Mouse (Mus musculus) adrenal gland, postnatal 14 days (tissue): Measurements from ENCODE around the gene Abca1. TPM values are rescaled to one million over a fixed set of nuclear protein-coding genes. Genes with fewer than 3 reads are reported as not detected.
A peak's percentile ranks its signal among the peaks of the same experiment; 100 is the strongest.

ENCODE experiments used
- DNase-seq: peaks from one replicate; pipeline ENCODE4 v3.0.0; 2021; ENCODE audit warnings: mixed read lengths
- total RNA-seq: library from RNA; stranded (reverse); gene quantifications from 2 replicates; pipeline ENCODE4 v1.2.3, GENCODE M21; 2021

The Abca1 gene
- total RNA-seq, 1 experiment from 2014 or later, result 209 TPM

DNA sequence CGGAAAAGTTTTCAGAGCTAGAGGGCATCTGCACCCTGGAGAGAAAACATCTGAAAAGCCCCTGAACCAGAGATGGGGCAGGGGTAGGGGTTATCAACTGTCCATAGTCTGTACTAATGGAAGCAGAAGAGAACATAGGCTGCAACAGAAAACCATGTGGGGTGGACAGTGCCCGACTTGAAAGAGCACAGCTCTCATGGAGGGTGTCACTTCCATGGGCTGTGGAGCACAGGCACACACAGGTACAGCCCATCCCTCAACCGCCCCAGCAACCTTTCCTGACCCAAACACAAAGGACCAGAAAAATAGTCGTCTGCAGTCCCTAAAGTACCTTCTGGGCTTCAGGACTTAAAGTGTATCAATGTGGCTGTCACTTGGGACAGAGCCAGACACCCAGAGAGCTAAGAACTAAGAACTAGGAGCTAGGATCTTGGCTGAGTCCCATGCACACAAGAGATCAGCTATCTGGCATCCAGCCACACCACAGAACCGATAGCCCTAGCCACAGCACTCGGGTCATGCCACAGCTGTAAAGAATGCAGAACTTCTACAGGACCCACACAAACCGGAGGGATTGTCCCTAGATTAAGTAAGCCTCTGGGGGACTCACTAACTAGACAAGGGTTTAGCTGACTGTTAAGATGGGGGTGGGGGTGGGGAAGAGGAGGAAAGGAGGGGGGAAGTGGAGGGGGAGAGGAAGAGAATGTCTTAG, 38.0 kb downstream of the Abca1 start:
- DNase-seq, result peak; percentile 65

DNA sequence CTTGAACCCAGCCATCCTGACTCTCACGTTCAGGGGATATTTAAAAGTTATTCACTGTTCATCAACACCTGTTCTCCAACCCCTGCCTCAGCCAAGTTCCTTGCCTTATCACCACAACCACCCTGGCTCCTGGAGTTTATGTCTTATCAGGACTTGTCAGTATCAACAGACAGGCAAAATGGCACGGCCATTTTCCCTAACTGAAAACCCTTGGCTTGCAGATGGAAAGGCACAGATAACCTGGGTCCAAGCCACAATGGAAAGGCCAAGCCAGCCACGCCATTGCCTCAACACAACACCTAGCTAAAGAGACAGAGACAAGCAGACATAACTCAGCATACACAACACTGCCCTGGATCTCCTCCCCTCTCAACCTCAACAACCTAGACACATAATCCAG, 38.6 kb downstream of the Abca1 start:
- no peak for DNase-seq

DNA sequence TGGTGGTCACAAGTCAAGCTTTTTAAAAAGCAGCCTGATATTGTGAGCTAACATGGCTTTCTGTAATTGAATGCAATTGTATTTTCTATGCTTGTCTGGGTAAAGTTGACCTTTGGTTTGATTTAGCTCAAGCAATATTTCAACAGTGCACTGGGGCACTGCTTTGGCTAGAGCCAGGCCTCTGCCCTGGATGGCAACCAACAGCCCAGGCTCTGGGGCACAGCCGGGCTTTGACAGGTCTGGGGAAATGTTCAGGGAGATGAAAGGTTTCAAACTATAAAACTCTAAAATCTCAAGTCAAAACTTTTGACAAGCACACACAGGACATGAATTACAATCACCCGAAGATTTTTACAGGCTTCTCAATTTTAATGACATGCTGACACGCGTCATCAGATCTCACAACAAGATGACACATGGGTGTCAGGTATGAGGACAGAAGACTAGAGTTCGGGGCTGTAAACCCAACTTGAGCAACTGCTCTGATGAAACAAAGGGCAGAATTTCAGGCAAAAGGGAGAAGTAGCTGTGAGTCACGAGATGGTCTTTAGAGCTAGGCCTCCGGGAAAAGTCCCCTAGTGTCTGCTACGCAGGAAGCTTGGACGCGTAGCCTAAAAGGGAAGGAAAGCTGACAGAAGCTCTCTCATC, 39.5 kb downstream of the Abca1 start:
- DNase-seq, result peak; percentile 66

DNA sequence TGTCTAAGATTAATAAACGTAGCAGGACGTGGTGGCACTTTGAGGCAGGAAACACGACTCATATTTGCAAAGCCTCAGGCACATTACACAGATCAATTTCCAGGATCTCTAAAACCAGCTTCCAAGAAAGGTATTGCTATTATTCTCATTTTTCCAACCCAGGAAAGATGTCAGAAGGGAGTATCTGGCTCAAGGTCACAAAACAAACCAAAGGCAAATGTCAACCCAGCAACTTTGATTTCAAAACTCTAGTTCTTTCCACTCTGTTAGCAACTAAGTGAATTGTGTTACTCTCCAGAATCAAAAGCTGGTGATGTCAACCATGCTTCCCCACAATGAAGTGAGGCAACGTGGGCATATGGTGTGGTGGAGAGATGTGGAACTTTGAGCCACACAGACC, 41.1 kb downstream of the Abca1 start:
- no peak for DNase-seq

DNA sequence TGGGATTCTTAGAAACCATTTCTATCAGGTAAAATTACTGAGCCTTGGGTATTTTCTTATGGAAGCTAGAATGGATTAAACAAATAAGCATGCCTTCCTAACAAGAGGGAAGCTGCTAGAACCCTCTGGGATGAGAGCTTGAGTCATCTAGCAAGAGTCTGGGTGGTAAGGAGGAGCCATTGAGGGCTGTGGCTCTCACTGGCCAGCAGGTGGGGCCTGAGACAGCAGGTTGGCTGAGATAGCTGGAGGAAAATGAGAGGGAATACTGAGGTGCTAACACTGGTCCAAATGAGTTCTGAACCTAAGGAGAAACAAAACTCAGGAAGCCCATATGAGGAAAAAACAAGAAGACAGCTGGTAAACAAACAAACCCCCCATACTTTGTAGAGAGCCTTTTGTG, 42.1 kb downstream of the Abca1 start:
- peak; percentile 43 for DNase-seq

DNA sequence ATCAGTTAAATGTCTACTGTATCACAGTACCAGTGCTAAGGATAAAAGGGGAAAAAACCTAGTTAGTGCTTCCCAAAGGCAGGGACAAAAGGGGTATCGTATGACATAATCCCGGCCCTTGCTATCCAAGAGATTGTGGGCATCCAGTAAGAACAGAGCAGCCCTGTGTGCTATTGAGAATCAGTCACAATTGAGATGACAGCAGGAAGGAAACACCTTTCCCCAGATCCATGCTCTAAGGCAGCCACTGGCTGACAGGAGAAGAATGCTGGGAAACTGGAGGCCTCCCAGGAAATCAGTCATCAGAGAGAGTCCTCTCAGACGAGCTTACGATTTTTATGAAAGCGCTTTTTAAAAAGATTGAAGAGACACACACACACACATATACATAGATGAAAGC, 42.6 kb downstream of the Abca1 start:
- DNase-seq, result peak; percentile 25

DNA sequence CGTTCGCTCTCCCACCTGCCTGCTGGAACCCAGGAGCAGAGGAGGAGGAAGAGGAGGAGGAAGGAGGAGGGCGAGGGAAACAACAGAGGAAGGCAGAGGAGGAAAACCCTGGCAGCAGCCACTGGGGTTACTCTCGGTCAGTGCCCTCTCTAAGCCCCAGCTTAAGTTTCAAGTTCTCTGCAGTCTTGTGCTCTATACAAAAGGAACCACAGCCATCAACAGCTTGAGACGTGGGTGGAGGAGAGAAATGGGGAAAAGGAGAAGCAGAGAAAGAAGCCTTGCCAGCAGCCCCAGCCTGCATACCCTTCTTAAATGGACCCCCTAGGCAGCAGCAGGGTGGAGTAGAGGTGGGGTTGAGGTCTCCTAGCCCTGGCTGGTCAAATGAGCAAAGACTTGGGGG, 43.8 kb downstream of the Abca1 start:
- peak; percentile 37 for DNase-seq

DNA sequence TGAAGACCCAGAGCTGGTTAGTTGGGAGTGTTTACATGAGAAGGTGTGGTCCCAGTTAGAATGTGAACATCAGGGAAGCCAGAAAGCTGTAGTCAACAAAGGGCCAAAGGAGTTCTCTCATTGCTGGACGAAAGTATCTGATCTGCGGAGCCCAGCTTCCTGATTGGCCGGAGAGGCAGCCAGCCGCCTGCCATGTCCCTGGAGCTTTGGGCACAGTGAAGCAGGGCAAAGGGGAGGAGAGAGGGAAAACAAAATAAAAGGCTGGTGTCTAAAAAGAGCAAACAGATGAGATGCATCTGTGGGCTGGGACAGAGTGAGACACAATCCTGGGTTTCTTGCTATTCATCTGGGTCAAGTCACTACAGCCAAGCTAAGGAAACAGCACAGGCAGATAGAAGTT, 44.3 kb downstream of the Abca1 start:
- DNase-seq, result peak; percentile 60

DNA sequence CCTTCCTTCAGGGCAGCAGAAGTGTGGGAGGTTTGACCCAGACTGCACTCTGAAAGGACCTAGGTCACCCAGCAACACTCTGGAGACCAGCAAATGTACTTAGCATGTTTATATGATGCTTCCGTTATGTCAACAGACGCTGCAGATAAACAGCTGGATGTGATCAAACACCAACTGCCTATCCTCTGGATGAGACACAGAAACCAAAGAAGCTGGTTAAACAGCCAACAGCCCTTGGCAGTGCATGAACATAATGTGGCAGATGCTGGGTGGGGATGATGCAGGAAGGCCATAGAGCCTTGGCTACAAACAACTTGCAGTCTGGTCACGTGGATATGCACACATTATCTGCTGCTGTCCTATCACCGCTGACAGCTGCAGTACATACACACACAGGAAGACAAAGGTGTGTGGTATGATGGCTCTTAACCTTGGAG, 47.8 kb downstream of the Abca1 start:
- DNase-seq, result no peak

DNA sequence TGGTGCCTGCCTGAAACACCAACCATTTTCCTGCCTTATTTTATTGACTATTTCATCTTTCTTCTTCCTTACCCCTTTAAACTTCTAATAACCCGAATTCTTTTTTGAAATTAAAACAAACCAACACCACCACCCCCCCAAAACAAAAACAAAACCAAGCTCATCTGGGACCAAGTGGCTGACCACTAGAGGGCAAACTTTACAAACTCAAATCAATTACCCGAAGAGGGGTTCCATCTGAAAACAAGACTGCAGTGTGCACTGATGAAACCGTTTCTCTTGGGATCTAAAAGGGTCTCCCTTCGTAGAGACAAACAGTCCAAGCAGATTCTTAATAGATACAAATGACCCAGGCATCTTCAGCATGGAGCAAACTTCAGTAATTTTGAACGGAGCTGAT, 49.3 kb downstream of the Abca1 start:
- DNase-seq, result no peak

DNA sequence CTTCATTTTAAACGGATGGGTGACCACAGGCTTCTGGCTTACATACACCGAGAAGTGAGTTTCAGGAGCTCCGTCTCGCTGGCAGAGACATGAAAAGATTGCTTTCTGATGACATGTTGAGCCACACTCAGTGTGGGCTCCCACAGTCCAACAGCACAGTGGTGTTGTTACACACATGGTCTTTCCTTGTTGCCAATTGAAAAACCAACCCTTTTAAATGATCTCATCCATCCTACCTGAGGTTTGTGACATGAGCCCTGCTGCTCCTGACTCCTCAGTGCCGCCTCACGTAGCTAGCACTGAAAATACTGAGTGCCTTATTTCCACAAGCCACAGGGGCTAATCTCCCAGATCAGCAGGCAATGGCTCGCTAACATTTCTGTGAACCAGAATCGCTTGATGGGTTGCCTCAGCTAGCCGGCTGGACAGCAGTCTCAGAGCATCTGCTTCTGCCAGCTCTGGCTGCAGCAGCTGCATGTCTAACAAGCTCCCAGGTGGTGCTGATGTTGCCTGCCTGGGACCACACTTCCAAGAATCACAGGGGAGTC, 50.2 kb downstream of the Abca1 start:
- no peak for DNase-seq

DNA sequence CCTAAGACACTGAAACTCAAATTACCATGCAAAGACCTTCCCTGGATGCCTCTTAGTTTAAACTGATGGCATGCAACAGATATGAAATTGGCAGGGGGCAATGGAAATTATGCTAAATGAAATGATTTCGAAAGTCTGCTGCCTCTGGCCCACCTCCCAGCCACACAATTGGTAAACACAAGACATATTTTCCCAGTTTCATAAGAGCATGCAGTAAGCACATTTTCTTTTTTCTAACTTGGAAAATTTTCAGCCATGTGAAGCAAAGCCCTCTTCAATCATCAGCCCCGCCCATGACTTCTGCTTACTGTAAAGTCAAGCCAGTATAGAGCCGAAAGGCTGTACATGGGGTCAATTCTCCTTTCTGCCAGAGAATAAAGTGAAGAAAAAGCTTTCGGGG, 51.5 kb downstream of the Abca1 start:
- peak; percentile 34 for DNase-seq

DNA sequence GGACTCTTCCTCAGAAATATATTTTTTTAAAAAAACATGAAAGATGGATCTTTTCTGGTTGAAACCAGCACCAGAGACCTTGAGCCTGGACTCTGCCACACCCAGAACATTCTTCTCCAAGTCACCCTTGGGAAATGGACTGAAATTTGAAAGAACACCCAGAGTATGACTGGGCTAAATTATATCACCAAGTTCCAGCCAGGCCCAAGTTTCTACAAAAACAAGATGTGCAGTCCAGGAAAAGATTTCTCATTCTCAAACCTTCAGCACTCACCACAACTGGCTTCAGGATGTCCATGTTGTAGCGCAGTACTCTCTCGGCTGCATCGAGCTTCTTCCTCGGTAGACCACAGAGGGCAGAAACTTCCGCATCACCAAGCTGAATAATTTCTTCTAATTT, 53.0 kb downstream of the Abca1 start:
- peak; percentile 29 for DNase-seq

DNA sequence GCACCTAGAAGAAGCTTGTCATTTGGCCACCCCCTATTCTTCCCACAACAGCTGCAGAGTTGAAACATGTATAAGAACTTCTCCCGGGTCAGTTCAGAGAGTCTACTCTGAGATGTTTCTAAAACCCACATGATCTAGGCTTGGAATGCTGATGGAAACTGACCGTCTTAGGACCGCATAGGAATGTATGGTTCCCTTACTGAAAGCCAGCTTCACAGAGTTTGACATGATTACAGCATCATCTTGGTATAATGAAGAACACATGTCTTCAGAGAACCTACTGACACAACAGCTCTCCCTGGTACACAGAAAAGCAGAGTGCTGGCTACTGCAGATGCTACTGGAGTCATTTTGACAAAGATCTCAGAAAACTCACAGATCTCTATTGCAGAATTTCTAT, 53.6 kb downstream of the Abca1 start:
- DNase-seq, result no peak

DNA sequence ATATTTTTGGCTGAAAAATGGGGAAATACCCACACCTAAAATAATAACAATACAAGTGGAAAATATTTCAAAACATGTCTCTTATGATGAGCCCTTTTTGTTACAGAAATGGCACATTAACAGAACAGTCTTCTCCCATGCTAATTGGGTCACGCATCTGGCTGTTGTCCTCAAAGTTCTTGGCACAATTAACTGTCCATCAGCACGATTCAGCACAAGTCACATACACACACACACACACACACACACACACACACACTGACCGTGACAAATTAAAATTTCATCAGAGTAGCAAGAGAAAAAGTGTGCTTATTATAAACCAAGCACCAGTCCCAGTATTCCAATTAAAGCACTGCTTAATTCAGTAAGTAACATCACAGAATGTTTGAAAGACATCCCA, 55.1 kb downstream of the Abca1 start:
- DNase-seq, result no peak

DNA sequence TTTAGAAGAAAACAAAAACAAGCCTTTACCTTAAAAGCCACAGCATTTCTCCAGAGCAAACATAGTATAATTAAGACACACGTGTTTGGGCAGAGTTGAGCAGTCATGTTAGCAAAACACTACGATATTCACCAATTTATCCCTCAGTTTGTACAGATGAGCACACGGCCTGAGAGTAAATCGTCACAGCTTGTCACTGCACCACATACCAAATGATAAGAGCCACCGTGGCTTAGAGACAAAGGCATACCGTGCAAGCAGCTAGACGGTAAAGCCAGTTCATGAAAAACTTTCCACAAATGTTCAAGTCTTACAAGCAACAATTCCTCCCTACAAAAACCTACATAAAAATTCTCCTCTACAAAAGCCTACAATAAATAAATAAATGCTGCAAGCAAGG, 57.2 kb downstream of the Abca1 start:
- DNase-seq, result no peak

DNA sequence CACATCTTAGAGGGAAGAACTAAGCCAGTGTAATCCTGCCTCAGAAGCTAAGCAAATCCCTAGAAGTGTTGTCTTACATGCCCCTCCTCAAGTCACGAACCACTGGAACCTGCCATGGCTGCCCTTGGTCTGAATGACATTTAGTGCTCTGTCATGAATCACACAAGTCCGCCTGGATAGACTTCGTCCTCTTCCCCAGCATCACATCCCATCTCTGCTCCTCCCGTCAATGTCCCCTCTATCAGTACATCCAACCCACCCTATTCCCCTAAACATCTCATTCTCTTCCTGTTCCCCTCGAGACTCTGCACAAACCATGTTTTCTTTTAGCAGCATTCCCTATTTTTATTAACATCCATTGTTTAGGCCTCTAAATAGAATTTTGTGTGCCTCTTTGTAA, 58.4 kb downstream of the Abca1 start:
- DNase-seq, result no peak

DNA sequence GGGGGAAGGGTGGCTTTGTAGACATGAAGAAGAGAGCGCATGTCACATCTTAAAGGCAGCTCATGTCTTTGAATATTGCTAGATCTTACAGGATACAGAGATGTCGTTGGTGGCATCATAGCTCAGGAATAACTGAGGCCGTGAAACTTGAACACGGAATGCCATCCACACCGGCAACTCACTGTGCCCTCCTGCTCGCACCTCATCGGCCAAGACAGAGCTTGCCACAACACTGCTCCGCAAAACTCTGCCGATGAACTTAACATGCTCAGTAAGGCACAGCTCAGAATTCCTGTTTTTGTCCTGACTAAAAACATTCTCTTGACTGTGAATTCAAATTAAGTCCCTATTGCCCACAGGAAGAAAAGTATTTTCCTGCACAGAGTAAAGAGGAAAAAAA, 59.2 kb downstream of the Abca1 start:
- no peak for DNase-seq

DNA sequence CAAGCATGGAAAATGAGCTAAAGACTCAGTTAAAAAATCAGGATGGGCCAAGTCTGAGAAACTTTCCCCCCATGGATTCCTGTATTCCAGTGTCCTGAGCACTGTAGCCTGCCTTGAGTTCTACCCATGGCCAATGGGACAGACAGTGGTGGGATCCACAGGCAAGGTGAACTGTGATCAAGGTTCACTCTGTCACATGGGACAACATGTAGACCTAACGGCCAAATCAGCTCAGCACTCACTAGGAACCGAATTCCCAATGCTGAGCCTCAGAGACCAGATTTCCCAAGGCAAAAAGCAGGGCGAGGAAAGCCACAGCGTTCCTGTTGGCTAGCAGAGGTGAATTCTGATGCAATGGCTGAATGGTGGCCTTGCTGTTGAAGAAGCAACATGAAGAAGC, 64.8 kb downstream of the Abca1 start:
- DNase-seq, result peak; percentile 57

DNA sequence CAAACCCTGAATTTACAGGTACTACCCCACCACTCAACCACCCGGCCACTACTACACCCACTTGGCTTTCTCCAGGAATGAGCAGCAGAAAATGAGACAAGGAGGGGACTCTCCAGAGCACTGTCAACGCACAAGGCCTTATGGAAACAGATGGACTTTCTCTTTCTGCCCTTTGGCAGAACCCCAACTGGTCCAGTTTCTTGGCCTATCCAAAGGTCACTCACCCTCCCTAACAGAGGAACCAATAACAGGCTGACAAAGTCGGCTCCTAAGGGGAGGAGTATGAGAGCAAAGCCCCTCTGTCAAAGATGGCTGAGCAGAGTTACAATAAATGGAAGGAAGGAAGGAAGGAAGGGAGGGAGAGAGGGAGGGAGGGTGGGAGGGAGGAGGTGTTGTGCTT, 65.4 kb downstream of the Abca1 start:
- DNase-seq, result peak; percentile 57

DNA sequence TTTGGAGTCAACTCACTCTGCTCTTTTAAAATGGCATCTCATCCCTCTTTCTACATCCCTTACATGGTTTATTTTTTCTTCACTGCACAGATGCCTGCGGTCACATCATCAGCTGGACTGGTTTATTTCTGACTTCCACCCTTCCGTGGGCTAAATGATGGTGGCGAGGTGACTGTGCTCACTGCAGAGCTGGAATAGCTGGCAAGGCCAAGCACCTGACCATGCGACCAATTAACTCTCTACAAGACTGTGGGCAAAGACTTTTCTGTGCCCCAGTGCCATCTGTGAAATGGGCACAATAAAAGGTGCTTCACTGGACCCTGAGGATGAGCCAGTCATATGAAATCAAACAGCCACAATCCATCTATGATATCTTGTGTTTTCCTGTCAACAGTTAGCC, 66.1 kb downstream of the Abca1 start:
- DNase-seq, result no peak

DNA sequence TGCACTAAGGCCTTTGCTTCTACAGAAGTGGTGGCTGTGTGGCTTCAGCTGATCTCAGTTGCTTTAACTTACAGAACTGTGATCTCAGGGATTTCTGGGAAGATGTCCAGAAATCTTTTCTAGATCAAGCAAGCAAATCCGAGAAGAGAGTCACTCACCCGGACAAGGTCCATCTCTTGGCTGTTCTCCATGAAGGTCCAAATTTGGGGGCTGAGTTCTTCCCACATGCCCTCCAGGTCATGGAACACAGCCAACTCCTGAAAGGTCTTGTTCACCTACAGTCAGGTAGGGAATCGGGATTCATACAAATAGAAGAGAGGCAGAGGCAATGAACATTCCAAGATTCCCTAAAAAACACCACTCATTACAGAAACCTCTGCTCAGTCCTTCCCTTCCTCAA, 70.1 kb downstream of the Abca1 start:
- peak; percentile 37 for DNase-seq

DNA sequence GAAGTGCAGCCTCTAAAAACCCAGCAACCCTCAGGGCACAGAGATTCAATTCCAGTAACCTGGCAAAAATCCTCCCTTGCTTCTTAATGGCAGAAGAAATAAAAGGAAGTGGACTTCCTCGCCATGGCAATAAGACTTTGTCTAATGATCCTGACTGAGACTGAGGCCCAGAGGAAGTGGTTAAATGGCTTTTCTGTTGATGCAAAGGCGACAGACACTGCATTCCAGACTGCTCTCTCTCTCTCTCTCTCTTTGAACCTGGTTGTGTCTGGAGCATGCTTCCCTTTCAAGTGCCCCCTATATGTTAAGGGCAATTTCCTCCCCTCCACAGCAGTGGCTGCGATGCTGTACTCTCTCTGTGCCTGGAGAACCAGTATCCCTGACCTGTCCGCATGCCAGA, 70.7 kb downstream of the Abca1 start:
- no peak for DNase-seq

DNA sequence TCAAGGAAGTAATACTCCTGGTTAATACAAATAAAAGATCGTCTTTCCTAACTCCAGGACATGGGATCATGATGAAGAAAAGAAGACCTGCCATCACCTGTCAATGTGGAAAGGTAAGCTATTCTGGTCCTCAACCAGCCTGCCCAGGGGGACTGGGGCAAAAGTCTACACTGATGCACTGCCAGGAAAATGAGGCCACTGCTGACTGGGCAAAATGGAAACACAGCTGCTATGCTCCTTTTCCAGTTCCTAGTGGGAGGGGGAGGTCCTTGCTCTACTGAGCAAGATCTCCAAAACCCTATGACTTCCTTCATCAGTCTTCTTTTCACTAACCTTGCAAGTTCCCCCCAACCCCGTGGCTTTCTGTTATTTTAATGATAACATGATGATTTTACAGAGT, 73.1 kb downstream of the Abca1 start:
- DNase-seq, result no peak
